Mouse (Mus musculus) urinary bladder, postnatal 25 days (tissue): ENCODE data around the gene Ankrd13a.

Experiments
- DNase-seq: peaks from one replicate; pipeline ENCODE4 v3.0.0; 2022; ENCODE audit warnings: low spot score

Ankrd13a gene

DNA sequence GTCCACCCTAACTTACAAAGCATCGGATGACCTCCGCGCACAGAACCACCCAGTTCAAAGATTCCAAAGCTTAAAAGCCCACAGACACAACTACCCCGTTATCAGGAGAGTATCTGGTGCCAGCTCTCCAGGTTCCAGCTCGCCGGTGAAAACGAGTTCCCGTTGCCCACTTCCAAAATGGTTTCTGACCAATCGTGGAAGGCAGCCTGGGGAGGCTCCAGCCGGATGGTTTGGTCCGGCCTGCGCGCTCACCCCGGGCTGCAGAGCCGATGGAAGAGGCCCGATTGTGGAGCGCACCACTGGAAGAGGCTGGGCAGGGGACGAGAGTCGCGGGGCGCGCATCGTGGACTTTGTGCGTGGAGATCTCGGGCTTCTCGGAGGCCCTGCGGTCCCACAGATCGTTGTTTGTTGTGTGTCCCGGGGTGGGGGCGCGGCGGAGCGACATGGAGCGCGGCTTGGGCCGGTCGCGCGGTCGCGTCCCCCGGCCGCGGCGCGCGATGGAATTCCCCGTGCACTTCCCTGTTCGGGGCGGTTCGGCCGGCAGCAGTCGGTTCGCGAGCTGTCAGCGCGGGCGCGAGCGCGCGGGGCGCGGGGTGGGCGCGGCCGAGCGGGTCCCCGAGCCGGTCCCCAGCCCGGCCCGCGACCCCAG, at the start of gene Ankrd13a:
Gene Ankrd13a, plus strand, starts transcription at position 275 of the 649 bp plus-strand sequence.
- peak; percentile 81 for DNase-seq

DNA sequence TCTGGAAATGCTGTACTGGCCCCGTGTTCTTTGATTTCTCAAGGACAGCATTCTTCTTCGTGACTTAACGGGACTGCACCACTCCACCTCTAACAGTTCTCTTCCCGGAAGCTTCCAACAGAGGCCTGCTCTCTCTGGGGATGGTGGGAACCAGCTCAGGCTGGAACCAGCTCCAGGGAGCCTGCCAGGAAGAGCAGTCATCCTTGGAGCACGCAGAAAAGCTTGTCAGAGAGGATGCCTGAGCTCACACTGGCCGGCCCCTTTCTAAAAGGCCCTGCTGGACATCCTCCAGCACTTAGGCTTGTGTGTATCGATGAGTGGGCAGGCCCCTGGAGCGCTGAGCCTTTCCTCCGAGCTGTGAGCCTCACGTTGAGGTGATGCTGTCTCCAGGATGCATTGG, 46.3 kb upstream of the Ankrd13a start:
- no peak for DNase-seq

DNA sequence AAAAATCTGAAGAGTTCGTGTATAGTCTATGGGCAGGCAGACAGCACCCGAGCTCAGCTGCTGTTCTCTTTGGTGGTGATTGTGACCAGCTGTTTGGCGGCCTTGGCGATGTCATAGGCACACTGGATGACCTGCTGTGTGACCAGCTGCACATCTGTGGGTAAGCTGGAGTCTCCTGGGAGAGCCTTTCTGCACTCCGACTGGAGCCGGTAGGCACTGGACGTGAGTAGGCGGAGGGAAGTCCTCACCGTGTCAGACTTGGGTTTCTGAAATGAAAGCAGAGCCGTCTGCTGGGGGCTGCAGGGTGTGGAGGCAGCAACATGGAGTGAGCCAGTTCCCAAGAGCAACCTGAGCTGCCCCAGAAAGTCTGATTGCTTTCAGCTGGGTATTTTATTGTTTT, 44.3 kb upstream of the Ankrd13a start:
- no peak for DNase-seq

GRCm38 (mm10) chr5:114731498-114731897, 43.0 kb upstream of the Ankrd13a start:
- DNase-seq = no peak

DNA sequence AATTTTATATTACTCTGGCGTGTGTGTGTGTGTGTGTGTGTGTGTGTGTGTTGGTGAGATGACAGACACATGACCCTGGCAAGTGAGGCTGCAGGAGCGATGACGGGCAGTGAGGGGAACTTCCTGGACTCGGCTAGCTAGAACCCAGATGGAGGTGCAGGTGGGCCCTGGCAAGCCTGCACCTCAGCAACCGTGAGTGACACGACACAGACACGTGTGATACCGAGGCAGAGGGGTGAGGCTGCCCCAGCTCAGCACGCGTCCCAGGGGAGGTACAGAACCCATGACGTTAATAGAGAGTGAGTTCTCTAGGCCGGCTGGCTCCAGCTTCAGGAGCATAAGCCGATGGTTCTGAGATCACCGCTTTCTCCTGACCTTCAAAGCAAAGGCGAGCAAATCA, 42.5 kb upstream of the Ankrd13a start:
- DNase-seq = no peak

- no peak for DNase-seq
Measured at GRCm38 (mm10) chr5:114733606-114734005, 40.9 kb upstream of the Ankrd13a start.

GRCm38 (mm10) chr5:114737090-114737887, 37.2 kb upstream of the Ankrd13a start:
- DNase-seq = no peak

DNA sequence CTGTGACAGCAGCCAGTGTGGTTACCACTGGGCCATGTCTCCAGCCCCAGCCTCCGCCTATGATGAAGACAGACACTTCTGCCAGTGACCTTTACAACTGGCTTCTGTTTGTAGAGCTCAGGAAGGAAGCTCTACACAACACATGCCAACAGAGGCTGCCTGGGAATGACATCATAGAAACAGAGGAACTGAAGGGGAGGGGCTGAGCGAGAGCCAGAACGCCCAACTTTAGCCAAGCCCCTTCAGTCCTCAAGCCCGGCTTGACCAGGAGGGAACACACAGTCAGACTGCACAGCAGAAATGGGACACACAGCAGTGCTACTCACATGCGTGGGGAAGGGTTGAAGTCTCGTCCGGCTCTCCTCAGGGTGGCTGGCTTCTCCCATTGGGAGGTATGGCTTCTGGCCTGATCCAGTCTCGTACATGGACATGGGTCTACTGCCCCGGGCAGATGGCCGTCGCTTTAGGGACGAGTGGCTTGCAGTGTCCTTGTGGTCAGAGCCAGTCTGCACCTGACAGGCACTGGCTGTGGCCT, 35.7 kb upstream of the Ankrd13a start:
- DNase-seq = no peak

DNA sequence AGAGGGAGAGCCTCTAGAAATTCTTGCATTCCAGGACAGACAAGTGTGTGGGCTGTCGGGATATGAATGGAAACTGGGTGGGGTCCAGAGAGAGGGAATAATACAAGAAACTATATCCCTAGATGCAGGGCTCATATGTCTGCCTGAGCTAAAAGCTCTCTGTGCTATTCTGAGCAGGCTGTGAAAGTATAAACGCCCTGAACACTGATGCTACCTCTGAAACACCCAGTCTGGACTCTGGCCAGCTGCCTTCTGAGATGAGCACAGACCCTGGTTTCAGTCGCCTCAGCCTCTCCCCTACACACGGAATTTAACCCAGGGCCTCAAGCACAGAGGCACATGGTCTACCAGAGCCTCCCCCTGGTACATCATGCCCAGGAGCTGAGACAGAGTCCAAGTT, 33.9 kb upstream of the Ankrd13a start:
- no peak for DNase-seq

- no peak for DNase-seq
Measured at GRCm38 (mm10) chr5:114742572-114742971, 31.9 kb upstream of the Ankrd13a start.

DNA sequence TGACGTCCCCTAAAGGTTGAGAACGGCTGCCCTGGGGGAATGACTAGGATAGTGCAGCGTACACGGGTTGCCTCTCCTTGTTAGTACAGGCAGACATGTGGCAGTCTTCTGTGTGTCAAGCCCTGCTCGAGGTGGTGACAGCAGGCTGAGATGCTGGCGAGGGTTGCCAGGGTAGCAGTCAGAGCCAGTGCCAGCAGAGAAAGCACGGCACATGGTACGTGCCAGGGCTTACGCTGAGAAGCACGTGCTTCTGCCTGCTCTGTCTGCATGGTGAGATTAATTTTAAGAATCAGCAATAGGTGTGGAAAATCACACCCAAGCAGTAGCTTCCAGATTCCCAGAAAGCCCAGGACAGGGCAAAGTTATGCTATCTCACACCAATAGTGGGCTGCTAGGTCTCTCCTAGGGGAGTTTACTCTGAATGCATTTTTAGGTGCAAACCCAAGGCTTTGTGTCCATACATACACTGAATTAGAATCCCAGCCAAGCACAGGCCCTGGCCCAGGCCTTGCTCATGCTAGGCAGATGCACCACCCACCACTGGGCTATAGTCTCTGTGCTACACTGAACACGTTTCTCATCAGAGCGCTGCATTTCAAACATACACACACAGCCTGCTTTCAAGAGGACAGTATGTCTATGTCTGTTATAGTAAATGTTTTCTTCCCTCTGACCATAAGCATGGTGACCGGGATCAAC, 31.3 kb upstream of the Ankrd13a start:
- no peak for DNase-seq

GRCm38 (mm10) chr5:114743697-114744090, 30.8 kb upstream of the Ankrd13a start:
- no peak for DNase-seq

DNA sequence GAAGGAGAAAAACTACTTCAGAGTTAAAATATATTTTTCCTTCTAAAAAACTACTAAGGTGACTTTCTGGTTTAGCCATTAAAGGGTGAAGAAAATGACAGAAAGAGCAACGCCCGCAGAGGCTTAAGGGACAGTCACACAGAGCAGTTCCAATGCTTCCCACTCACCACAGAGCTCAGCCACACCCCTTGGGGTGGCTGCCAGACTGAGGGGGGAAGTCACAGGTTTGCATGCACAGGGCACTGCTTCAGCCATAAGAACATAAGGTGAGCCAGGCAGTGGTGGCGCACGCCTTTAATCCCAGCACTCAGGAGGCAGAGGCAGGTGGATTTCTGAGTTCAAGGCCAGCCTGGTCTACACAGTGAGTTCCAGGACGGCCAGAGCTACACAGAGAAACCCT, 28.9 kb upstream of the Ankrd13a start:
- no peak for DNase-seq

DNA sequence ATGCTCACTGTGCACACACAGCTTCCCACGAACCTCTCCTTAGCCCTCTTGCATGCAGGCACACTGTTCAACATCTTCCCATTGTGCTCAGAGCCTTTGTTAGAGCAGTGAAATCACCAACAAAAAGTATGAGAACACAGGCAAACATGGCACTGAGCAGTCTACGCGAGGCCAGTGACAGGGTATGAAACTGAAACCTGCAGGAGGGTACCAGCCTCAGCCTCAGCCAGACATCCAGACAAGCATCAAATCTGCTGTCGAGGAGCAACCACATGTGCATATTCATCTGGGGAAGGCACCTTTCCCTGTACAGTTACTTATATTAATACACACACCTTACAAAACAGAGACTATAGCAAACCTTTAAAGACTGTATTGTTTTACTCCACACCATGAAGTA, 27.6 kb upstream of the Ankrd13a start:
- no peak for DNase-seq

DNA sequence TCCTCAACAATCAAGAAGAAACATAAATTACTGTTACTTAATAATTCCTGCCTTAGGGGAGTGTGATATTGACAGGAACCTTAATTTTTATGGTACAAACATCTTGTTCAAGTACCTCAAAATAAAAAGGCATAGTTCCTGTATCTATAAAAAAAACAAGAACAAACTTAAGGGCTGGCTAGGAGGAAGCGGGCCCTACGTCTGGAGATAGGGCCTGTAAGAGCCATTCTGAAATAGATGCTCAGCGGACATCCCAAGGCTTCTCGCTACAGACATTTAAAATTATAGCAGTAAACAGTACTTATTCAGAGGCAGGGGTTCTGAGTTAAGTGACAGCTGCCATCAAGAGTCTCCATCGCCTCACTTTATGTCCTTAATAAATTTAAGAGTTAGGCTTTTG, 27.0 kb upstream of the Ankrd13a start:
- DNase-seq = no peak

- no peak for DNase-seq
Measured at GRCm38 (mm10) chr5:114750325-114750724, 24.2 kb upstream of the Ankrd13a start.

- DNase-seq = no peak
Measured at GRCm38 (mm10) chr5:114752397-114752796, 22.1 kb upstream of the Ankrd13a start.

DNA sequence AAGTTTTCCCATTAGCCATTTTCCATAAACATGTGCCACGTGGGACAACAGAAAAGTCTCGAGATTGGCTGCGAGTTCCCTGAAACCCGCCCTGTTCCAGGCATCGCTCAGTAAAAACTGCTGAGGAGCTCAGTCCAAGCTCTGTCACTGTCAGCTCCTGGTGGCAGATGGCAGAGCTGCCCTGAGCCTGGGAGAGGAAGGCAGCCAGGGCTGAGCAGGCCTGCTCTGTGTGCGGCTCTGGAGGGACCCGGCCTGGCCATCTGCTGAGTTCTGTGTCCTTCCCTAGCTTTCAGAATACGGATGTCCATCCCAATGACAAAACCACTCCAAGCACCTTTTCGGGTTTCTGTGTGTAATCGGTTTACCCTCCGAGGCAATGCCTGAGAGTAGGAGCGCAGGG, 21.1 kb upstream of the Ankrd13a start:
- no peak for DNase-seq

- no peak for DNase-seq
Measured at GRCm38 (mm10) chr5:114759536-114760090, 14.9 kb upstream of the Ankrd13a start.

DNA sequence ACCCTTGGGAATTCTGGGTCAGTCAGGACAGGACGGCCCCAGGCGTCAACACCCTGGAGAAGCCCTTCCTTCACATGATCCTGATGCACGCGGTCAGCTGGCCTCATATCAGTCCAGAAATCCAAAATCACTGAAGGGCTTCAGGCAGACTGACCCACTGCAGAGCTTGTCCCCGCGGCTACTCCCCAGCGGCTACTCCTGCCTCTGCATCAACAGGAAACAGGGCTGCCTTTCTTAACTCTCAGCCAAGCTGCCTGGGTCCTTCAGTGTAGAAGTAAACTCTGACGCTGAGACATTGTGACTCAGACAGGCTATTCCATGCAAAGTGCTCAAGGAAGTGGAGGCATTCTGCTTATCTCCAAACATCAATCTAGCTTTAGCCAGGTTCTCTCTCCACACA, 12.5 kb upstream of the Ankrd13a start:
- DNase-seq = no peak

DNA sequence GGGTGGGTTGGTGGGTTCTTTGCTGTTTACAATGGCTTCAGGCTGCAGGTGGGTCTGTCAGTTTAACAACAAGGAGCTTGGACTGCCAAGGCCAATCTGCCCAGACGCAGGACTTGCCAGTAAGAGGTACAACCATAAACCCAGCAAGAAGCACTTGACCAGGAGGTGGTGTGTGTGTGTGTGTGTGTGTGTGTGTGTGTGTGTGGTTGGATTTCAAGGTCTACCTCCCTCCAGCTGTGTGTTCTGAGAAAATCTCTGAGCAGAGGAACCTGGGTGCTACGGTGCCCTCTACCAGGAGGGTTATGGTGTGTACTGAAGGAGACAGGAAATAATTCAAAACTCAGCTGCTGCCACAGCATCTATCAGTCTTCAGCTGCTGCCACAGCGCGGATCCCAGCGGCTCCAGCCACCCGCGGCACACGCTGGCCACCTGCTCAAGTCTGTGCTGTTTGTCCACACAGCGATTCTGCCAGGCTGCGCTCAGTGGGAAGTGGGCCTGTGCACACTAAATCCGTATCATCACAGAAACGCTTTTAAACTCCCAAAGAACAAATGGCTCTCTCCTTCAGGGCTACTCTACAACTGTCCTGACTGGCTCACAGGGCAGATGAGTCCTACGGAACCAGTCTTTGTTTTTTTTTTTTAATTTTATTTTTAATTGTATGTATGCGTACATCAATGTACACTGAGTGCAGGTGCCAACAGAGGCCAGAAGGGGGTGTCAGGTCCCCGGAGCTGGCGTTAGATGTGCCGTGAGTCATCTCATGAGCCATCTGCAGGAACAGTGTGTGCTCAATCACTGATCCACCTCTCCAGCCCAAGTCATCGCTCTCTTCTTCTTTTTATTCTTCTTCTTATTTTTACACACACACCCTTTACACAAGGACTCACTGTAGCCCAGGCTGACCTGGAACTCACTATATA, 9.4 kb upstream of the Ankrd13a start:
- DNase-seq = no peak
